Mouse (Mus musculus): ENCODE measurements around the gene Zfp524.

DNA sequence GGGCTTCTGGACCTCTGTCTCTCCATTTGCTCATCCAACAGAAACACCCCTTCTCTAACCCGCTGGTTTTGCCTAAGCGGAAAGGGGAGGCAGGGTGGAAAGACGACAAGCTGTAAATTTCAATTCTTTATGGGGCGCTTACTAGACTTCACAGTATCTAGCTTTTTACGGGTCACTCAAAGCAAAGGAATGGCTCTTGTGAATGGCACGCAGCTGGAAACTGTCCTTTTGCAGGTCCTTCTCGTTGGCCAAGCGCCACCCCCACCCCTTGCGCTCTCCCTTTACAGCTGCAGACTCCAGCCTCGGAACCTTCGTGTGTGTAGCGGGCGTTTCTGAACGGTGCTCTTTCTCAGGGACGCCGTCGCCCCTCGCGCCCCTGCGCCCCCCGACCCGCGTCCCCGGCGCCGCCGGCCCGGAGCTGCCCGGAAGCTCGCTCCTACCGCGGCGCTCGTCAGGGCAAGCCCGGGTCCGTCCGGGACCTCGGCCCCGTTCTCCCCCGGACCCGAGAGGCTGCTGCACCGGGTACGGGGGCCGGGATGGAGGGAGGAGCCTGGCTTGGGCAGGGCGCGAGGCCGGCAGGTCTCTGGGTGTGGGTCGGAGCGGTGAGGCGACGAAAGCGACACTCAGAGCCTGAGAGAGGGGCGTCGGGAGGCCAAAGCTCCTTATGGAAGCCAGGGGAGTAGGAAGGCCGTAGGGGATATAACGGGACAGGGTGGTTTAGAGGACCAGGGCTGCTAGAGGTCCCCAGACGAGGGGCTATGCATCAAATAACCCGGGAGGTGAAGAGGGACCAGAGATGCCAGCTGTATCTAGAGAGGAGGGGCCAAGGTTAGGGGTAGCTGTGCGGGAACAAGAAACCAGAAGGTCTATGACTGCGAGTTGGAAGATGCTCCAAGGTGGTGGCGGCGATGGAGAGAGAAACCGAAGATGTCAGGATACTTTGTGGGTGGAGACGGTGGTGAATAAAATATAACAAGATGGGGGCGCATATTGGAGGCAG is 37.3 kb downstream of the Zfp524 start, which contains the start of gene Zfp580:
- TF ChIP-seq POLR2A (IDR thresholded peaks at IDR 0.05; ENCODE audit: extremely low read depth, insufficient read depth, low read length) (no peak), CTCF (IDR thresholded peaks at IDR 0.05; ENCODE audit: low read depth, low read length) (no peak)
